Mouse (Mus musculus) stomach, postnatal 0 days (tissue): ENCODE results near the gene Ap1m1. TPM values are rescaled to one million over a fixed set of nuclear protein-coding genes. Genes with fewer than 3 reads are reported as not detected.

Experiments
- ATAC-seq: fragments of 200-750 bp; cut with Nextera tagmentation; 2 replicates; pipeline ENCODE4 v1.8.0; 2017; ENCODE audit not compliant: low FRiP score, low TSS enrichment
- DNase-seq: peaks from one replicate; pipeline ENCODE4 v3.0.0-alpha.2; 2016; ENCODE audit warnings: low spot score
- H3K27ac ChIP-seq: fragments of 300-500 bp; sonication (generic); replicated peaks from 2 replicates; pipeline ENCODE4 v1.5.1; 2014; ENCODE audit warnings: mild to moderate bottlenecking, control low read depth
- H3K27me3 ChIP-seq: fragments of 300-500 bp; sonication (generic); 2 replicates; pipeline ENCODE4 v1.6.1; 2014; ENCODE audit warnings: low read length; ENCODE audit not compliant: control insufficient read depth, insufficient read depth
- H3K36me3 ChIP-seq: fragments of 300-500 bp; sonication (generic); 2 replicates; pipeline ENCODE4 v1.6.1; 2014; ENCODE audit warnings: low read length, mixed read lengths; ENCODE audit not compliant: control insufficient read depth, insufficient read depth
- H3K4me1 ChIP-seq: fragments of 300-500 bp; sonication (generic); replicated peaks from 2 replicates; pipeline ENCODE4 v1.6.1; 2014; ENCODE audit warnings: antibody characterized with exemption; ENCODE audit not compliant: control insufficient read depth, insufficient read depth
- H3K4me2 ChIP-seq: fragments of 300-500 bp; sonication (generic); replicated peaks from 2 replicates; pipeline ENCODE4 v1.6.1; 2014; ENCODE audit warnings: low read depth, mild to moderate bottlenecking, control low read depth, moderate library complexity
- H3K4me3 ChIP-seq: fragments of 300-500 bp; sonication (generic); 2 replicates; pipeline ENCODE4 v1.5.1; 2014; ENCODE audit warnings: low read depth, low read length, control low read depth
- H3K9ac ChIP-seq: fragments of 300-500 bp; sonication (generic); 2 replicates; pipeline ENCODE4 v1.6.1; 2014; ENCODE audit warnings: mild to moderate bottlenecking, low read length, control low read depth, mixed read lengths
- H3K9me3 ChIP-seq: fragments of 300-500 bp; sonication (generic); 2 replicates; pipeline ENCODE4 v1.6.1; 2016; ENCODE audit warnings: low read length; ENCODE audit not compliant: control insufficient read depth
- CTCF ChIP-seq: IDR thresholded peaks from 2 replicates; pipeline ENCODE4 v1.5.1; 2016; ENCODE audit warnings: antibody characterized with exemption, low read depth, mild to moderate bottlenecking, moderate library complexity
- EP300 ChIP-seq: optimal IDR thresholded peaks from 2 replicates; pipeline ENCODE3; 2016; ENCODE audit warnings: antibody characterized with exemption
- WGBS: fragments of 180-500 bp; shearing (Covaris S2); extraction: QIAGEN DNeasy Blood & Tissue Kit; methylation state at CpG from one replicate; pipeline ENCODE4 v1.1.7; 2014; 5-methylcytosine and 5-hydroxymethylcytosine counted together
- polyA plus RNA-seq: library from polyadenylated mRNA; unstranded; fragments of >200 nt; fragmentation: Nextera tagmentation; extraction: Ambion mirVana; gene quantifications from 2 replicates; pipeline ENCODE4 v1.2.1, GENCODE M21; 2015

Ap1m1 gene
- polyA plus RNA-seq, 1 experiment from 2014 or later: 38.2 TPM

- DNase-seq: peak; percentile 74
- H3K4me1 ChIP-seq: no peaks in the 10 kb centered on the region
- H3K27me3 ChIP-seq: no peaks in the 10 kb centered on the region
- 12% methylated on average over 3 of the region's 3 CpGs for WGBS
- peak; percentile 81 for TF ChIP-seq CTCF
- no peak for TF ChIP-seq EP300
- no peak overlapping the region for H3K4me2 ChIP-seq
- no peak overlapping the region for H3K27ac ChIP-seq
- H3K4me3 ChIP-seq: no peak overlapping the region
- ATAC-seq: peak; percentile 53
- H3K9ac ChIP-seq: no peak overlapping the region
- no peaks in the 10 kb centered on the region for H3K9me3 ChIP-seq
- no peaks in the 10 kb centered on the region for H3K36me3 ChIP-seq
These were observed 32.5 kb downstream of the Ap1m1 start for GRCm38 (mm10) chr8:72272361-72272760.

DNA sequence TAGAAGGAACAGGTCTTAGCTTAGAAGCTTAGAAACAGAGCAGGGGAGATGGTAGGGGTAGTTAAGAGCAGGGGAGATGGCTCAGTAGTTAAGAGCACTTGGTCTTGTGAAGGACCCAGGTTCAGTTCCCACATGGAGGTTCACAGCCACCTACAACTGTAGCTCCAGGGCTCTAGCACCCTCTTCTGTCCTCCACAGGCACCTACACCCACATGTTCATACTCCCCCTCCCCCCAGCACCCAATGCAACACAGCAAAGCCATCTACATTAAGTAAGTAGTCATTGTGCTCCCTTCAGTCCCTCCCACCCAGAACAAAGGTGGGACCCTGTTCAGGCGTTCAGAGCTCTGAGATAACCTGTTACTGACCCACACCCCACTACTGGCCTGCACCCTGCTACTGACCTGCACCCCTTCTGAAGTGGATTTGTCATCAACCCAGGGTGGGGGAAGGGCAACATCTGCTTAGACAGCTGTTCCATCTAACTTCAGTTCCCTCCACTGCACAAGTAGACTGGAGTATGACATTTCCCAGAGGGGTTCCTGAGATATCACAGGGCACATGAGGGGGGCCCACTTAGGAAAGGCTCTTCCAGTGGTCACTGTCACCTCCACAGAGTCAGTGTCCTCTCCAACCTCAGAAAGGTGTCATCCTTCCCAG lies 33.4 kb downstream of the Ap1m1 start:
- H3K9me3 ChIP-seq: no peaks in the 10 kb centered on the region

DNA sequence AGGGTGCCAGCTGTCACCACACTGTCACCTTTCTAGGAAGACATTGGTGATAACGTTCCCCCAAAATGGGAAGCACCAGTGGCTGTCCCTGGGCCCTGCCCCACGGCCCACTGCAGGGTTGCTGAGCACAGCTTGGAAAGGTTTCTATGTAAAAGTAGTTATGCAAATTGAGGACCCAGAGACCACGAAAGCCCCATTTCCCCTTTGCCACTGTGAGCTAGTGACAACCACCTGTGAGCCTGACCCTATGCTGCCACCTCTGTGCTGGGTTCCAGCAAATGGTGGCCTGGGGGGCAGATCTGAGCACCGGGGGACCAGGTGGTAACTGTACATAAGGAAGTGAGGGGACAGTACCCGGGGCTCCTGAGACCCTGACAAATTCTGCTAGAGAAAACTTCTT lies 34.0 kb downstream of the Ap1m1 start:
- no peak overlapping the region for H3K4me3 ChIP-seq
- no peaks in the 10 kb centered on the region for H3K9me3 ChIP-seq
- H3K4me2 ChIP-seq: no peak overlapping the region
- DNase-seq (no peak), ATAC-seq (no peak)
- H3K27me3 ChIP-seq: no peaks in the 10 kb centered on the region
- TF ChIP-seq EP300: no peak
- no peak for TF ChIP-seq CTCF
- H3K27ac ChIP-seq: no peak overlapping the region
- 68% methylated on average over 5 of the region's 5 CpGs for WGBS
- no peak overlapping the region for H3K9ac ChIP-seq
- no peaks in the 10 kb centered on the region for H3K36me3 ChIP-seq
- no peaks in the 10 kb centered on the region for H3K4me1 ChIP-seq

More for the DNA sequence above, 33.4 kb downstream of the Ap1m1 start:
- no peak overlapping the region for H3K27ac ChIP-seq
- no peak overlapping the region for H3K4me3 ChIP-seq
- no peak for TF ChIP-seq CTCF
- no peak for TF ChIP-seq EP300
- no peak for DNase-seq
- H3K36me3 ChIP-seq: no peaks in the 10 kb centered on the region
- H3K27me3 ChIP-seq: no peaks in the 10 kb centered on the region
- H3K4me2 ChIP-seq: no peak overlapping the region
- H3K9ac ChIP-seq: no peak overlapping the region
- WGBS: 55% methylated on average over 1 of the region's 1 CpGs
- ATAC-seq: no peak
- H3K4me1 ChIP-seq: no peaks in the 10 kb centered on the region

- no peak for ATAC-seq
- TF ChIP-seq EP300: no peak
- no peak for TF ChIP-seq CTCF
These were observed 37.4 kb downstream of the Ap1m1 start for GRCm38 (mm10) chr8:72277244-72277643.

GRCm38 (mm10) chr8:72279151-72279550 lies 39.3 kb downstream of the Ap1m1 start:
- Histone ChIP-seq H3K36me3 (no peaks in the 10 kb centered on the region), H3K4me2 (no peak overlapping the region), H3K27me3 (no peaks in the 10 kb centered on the region), H3K4me1 (no peaks in the 10 kb centered on the region), H3K9ac (no peak overlapping the region), H3K9me3 (no peaks in the 10 kb centered on the region), H3K27ac (no peak overlapping the region), H3K4me3 (no peak overlapping the region)
- WGBS: 85% methylated on average over 7 of the region's 7 CpGs
- no peak for DNase-seq
- TF ChIP-seq CTCF (no peak), EP300 (no peak)
- ATAC-seq: no peak

More at GRCm38 (mm10) chr8:72277244-72277643, 37.4 kb downstream of the Ap1m1 start:
- Histone ChIP-seq H3K9ac (no peak overlapping the region), H3K27ac (no peak overlapping the region), H3K9me3 (no peaks in the 10 kb centered on the region), H3K4me1 (no peaks in the 10 kb centered on the region), H3K4me3 (no peak overlapping the region), H3K27me3 (no peaks in the 10 kb centered on the region), H3K4me2 (no peak overlapping the region), H3K36me3 (no peaks in the 10 kb centered on the region)
- WGBS: 42% methylated on average over 3 of the region's 3 CpGs
- DNase-seq: no peak

DNA sequence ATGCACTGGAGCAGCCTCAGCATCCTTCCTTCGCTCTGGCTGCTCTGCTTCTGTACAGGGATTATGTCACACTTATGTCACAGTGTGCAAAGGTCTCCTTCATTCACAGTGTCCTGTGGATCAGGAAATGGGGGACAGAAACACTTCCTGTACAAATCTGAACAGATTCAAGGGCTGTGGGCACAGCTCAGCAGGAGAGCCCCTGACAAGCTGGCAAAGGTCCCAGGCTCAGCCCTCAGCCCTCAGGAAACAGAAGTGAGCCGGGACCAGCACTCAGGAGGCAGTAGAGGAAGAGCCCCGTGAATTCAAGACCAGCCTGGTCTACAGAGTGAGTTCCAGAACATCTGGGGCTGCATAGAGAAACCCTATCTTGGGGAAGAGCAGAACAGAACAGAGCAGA lies 41.8 kb downstream of the Ap1m1 start:
- TF ChIP-seq CTCF: no peak
- TF ChIP-seq EP300: no peak
- no peak overlapping the region for H3K4me2 ChIP-seq
- H3K4me1 ChIP-seq: no peaks in the 10 kb centered on the region
- H3K36me3 ChIP-seq: no peaks in the 10 kb centered on the region
- no peaks in the 10 kb centered on the region for H3K27me3 ChIP-seq
- no peak overlapping the region for H3K9ac ChIP-seq
- H3K27ac ChIP-seq: no peak overlapping the region
- H3K4me3 ChIP-seq: no peak overlapping the region
- ATAC-seq (peak; percentile 40; the same call in 1 of the 2 replicates), DNase-seq (no peak)
- H3K9me3 ChIP-seq: no peaks in the 10 kb centered on the region
- 32% methylated on average over 3 of the region's 3 CpGs for WGBS
